8 mouse cellular contexts compared by ENCODE assay signal in genomic region chr1:139438373-139438772, GRCm38 (mm10). TPM values are rescaled to one million over a fixed set of nuclear protein-coding genes. Genes with fewer than 3 reads are reported as not detected.
DNase-seq lines count a peak whose midpoint lies in the region; ATAC-seq and TF ChIP-seq lines count a peak whose summit lies in the region.

No protein-coding gene starts in this region.

- no peak overlapping the region for H3K4me3 ChIP-seq in heart, embryonic 16.5 days (ENCODE audit: low read length)
- no peak overlapping the region for H3K4me3 ChIP-seq in bone marrow, adult 2 months (replicated peaks; ENCODE audit: control insufficient read depth, low read depth, low read length)
- no peak overlapping the region for H3K4me3 ChIP-seq in kidney, embryonic 15.5 days (replicated peaks)

- H3K36me3 ChIP-seq in heart, embryonic 16.5 days (ENCODE audit: control insufficient read depth, insufficient read depth) = peaks cover 34% of the 10 kb centered on the region
- peaks cover 58% of the 10 kb centered on the region for H3K36me3 ChIP-seq in kidney, embryonic 15.5 days

- H3K9me3 ChIP-seq in heart, embryonic 16.5 days (replicated peaks; ENCODE audit: control insufficient read depth, low read length) = no peaks in the 10 kb centered on the region
- no peaks in the 10 kb centered on the region for H3K9me3 ChIP-seq in kidney, embryonic 15.5 days (replicated peaks)

- TF ChIP-seq POLR2A in bone marrow, adult 2 months (IDR thresholded peaks at IDR 0.05; ENCODE audit: borderline replicate concordance, control insufficient read depth, low read depth, low read length) = no peak

- no peaks in the 10 kb centered on the region for H3K27me3 ChIP-seq in heart, embryonic 16.5 days (ENCODE audit: control insufficient read depth, insufficient read depth, low read length)
- no peaks in the 10 kb centered on the region for H3K27me3 ChIP-seq in kidney, embryonic 15.5 days

- peaks cover 6% of the 10 kb centered on the region for H3K4me1 ChIP-seq in heart, embryonic 16.5 days (ENCODE audit: control insufficient read depth, insufficient read depth, low read length)
- no peaks in the 10 kb centered on the region for H3K4me1 ChIP-seq in bone marrow, adult 2 months (ENCODE audit: control insufficient read depth, insufficient read depth, low read length)
- H3K4me1 ChIP-seq in kidney, embryonic 15.5 days = no peaks in the 10 kb centered on the region

- no peak overlapping the region for H3K4me2 ChIP-seq in heart, embryonic 16.5 days (ENCODE audit: low read depth, low read length)
- H3K4me2 ChIP-seq in kidney, embryonic 15.5 days = no peak overlapping the region

- H3K27ac ChIP-seq in heart, embryonic 16.5 days (ENCODE audit: low read length) = peak overlapping the region; percentile 53
- H3K27ac ChIP-seq in bone marrow, adult 2 months (ENCODE audit: control insufficient read depth, insufficient read depth, low read depth, low read length, poor library complexity) = no peak overlapping the region
- no peak overlapping the region for H3K27ac ChIP-seq in kidney, embryonic 15.5 days

- TF ChIP-seq CTCF in bone marrow, adult 2 months (IDR thresholded peaks at IDR 0.05; ENCODE audit: control insufficient read depth, insufficient read depth, low read length) = 0 out of 2 replicates have a peak, but pooled peaks have one; percentile 11

- H3K9ac ChIP-seq in heart, embryonic 16.5 days (ENCODE audit: low read length) = no peak overlapping the region
- no peak overlapping the region for H3K9ac ChIP-seq in kidney, embryonic 15.5 days

- no peak for ATAC-seq in heart, embryonic 16.5 days (replicated peaks; ENCODE audit: extremely low read depth, insufficient read depth, low FRiP score)
- ATAC-seq in kidney, embryonic 15.5 days (replicated peaks; ENCODE audit: low FRiP score) = 0 out of 2 replicates have a peak, but pooled peaks have one; percentile 36
- no peak for ATAC-seq in erythroblast, adult 5-6 weeks (replicated peaks; ENCODE audit: low FRiP score, poor library complexity, severe bottlenecking)

- DNase-seq in heart, adult 8-10 months (ENCODE audit: low spot score) = no peak
- DNase-seq in CD4-positive helper T cell, adult 2 months (ENCODE audit: low read depth, low spot score) = peak; percentile 32
- DNase-seq in naive thymus-derived CD4-positive, alpha-beta T cell, adult 2 months (ENCODE audit: low read depth) = peak; percentile 52
- no peak for DNase-seq in urinary bladder, postnatal 36 days (ENCODE audit: low spot score in 2 of 2)

RNA-seq across cellular contexts. Expression of gene Aspm, which starts 16.2 kb away (rescaled TPM):
- 9.8 and 10.3 TPM in 2 replicates for polyA plus RNA-seq in heart, embryonic 16.5 days (2015; fragmentation: Nextera tagmentation; extraction: Ambion mirVana)
- total RNA-seq in heart, adult 8-10 months (2022) = under 1 TPM; 0.12 to 0.72 (median 0.31) TPM
- polyA plus RNA-seq in bone marrow, adult 2 months (2011; ENCODE audit: insufficient read depth, insufficient read length, low replicate concordance, missing spikeins) = 12.3 and 18.4 TPM in 2 replicates
- 15.8 and 16.7 TPM in 2 replicates for polyA plus RNA-seq in kidney, embryonic 15.5 days (2015; fragmentation: Nextera tagmentation; extraction: Ambion mirVana)
- 15.7 and 21.5 TPM in 2 replicates for total RNA-seq in erythroblast, adult 5-6 weeks (2015; ENCODE audit: low replicate concordance)
- 22.0 and 26.1 TPM in 2 replicates for total RNA-seq in erythroblast, adult 5-6 weeks (2017; ENCODE audit: low replicate concordance)

RNA-seq across cellular contexts. Expression of gene Zbtb41, which starts 16.3 kb away (rescaled TPM):
- polyA plus RNA-seq in heart, embryonic 16.5 days (2015; fragmentation: Nextera tagmentation; extraction: Ambion mirVana) = 6.3 and 7.0 TPM in 2 replicates
- total RNA-seq in heart, adult 8-10 months (2022) = 10 to 100 TPM; 19.7 to 25.4 (median 21.6) TPM
- polyA plus RNA-seq in bone marrow, adult 2 months (2011; ENCODE audit: insufficient read depth, insufficient read length, low replicate concordance, missing spikeins) = 1.8 and 4.0 TPM in 2 replicates
- 9.0 and 9.7 TPM in 2 replicates for polyA plus RNA-seq in kidney, embryonic 15.5 days (2015; fragmentation: Nextera tagmentation; extraction: Ambion mirVana)
- 4.2 and 5.8 TPM in 2 replicates for total RNA-seq in erythroblast, adult 5-6 weeks (2015; ENCODE audit: low replicate concordance)
- total RNA-seq in erythroblast, adult 5-6 weeks (2017; ENCODE audit: low replicate concordance) = 2.6 and 3.9 TPM in 2 replicates

Comparison
In these comparisons a context has a peak if more than half of its experiments do, and no peak if none do; other contexts are left out.
1. DNase-seq: peak in CD4-positive helper T cell, adult 2 months (single experiment) and naive thymus-derived CD4-positive, alpha-beta T cell, adult 2 months (single experiment); none in heart, adult 8-10 months (single experiment) and urinary bladder, postnatal 36 days (0 of 2).